Mouse (Mus musculus) ES-Bruce4 (cell line): ENCODE measurements around the gene Dtnb. TPM values are rescaled to one million over a fixed set of nuclear protein-coding genes. Genes with fewer than 3 reads are reported as not detected.
A peak's percentile ranks its signal among the peaks of the same experiment; 100 is the strongest.

Experiments
- H3K27ac ChIP-seq: 2 replicates; pipeline ENCODE4 v1.5.1; 2012; ENCODE audit warnings: low read length, inconsistent platforms; ENCODE audit not compliant: insufficient read depth
- H3K27me3 ChIP-seq: 2 replicates; pipeline ENCODE4 v1.6.1; 2012; ENCODE audit warnings: mild to moderate bottlenecking, low read length, inconsistent platforms; ENCODE audit not compliant: control insufficient read depth, poor library complexity, insufficient read depth, severe bottlenecking
- H3K36me3 ChIP-seq: 2 replicates; pipeline ENCODE4 v1.6.1; 2012; ENCODE audit warnings: inconsistent platforms, mild to moderate bottlenecking, low read length, moderate library complexity; ENCODE audit not compliant: control insufficient read depth, poor library complexity, insufficient read depth, severe bottlenecking
- H3K4me1 ChIP-seq: one replicate; pipeline ENCODE4 v1.8.1; 2011; ENCODE audit warnings: low read length; ENCODE audit not compliant: control insufficient read depth, insufficient read depth
- H3K4me3 ChIP-seq: 2 replicates; pipeline ENCODE4 v1.5.1; 2011; ENCODE audit warnings: low read depth, mild to moderate bottlenecking, low read length
- H3K9ac ChIP-seq: 2 replicates; pipeline ENCODE4 v1.6.1; 2012; ENCODE audit warnings: low read depth, mild to moderate bottlenecking, inconsistent platforms; ENCODE audit not compliant: poor library complexity, severe bottlenecking
- H3K9me3 ChIP-seq: replicated peaks from 2 replicates; pipeline ENCODE4 v1.6.1; 2012; ENCODE audit warnings: mild to moderate bottlenecking, low read length, inconsistent platforms; ENCODE audit not compliant: control insufficient read depth, poor library complexity, insufficient read depth, severe bottlenecking
- CTCF ChIP-seq: IDR thresholded peaks from one replicate; pipeline ENCODE4 v1.8.1; 2011; ENCODE audit warnings: low read depth, low read length
- EP300 ChIP-seq: IDR thresholded peaks from 2 replicates; pipeline ENCODE4 v1.6.1; 2011; ENCODE audit warnings: low read depth, low read length; ENCODE audit not compliant: insufficient read depth
- POLR2A ChIP-seq: IDR thresholded peaks from one replicate; pipeline ENCODE4 v1.8.1; 2011; ENCODE audit warnings: low read length; ENCODE audit not compliant: insufficient read depth
- polyA plus RNA-seq: library from polyadenylated mRNA; stranded (reverse); fragments of >200 nt; gene quantifications from 2 replicates; pipeline ENCODE4 v1.2.4, GENCODE M21; 2011; ENCODE audit warnings: low read depth; ENCODE audit not compliant: missing spikeins, insufficient read depth, insufficient read length

The Dtnb gene
- polyA plus RNA-seq, 1 experiment = 62.1 TPM

GRCm38 (mm10) chr12:3563659-3564058, 8.5 kb upstream of the Dtnb start:
- Histone ChIP-seq H3K9me3 (no peaks in the 10 kb centered on the region), H3K4me3 (no peak overlapping the region), H3K4me1 (no peaks in the 10 kb centered on the region), H3K27ac (no peak overlapping the region), H3K36me3 (no peaks in the 10 kb centered on the region), H3K27me3 (no peaks in the 10 kb centered on the region), H3K9ac (no peak overlapping the region)
- TF ChIP-seq CTCF = no peak
- no peak for TF ChIP-seq POLR2A
- no peak for TF ChIP-seq EP300

- TF ChIP-seq CTCF (no peak), EP300 (no peak), POLR2A (no peak)
- Histone ChIP-seq H3K9me3 (no peaks in the 10 kb centered on the region), H3K36me3 (no peaks in the 10 kb centered on the region), H3K4me3 (no peak overlapping the region), H3K27me3 (no peaks in the 10 kb centered on the region), H3K9ac (no peak overlapping the region), H3K4me1 (peaks cover 2% of the 10 kb centered on the region), H3K27ac (no peak overlapping the region)
These were observed 3.7 kb upstream of the Dtnb start for GRCm38 (mm10) chr12:3568461-3568991.

- Histone ChIP-seq H3K4me1 (peaks cover 3% of the 10 kb centered on the region), H3K36me3 (no peaks in the 10 kb centered on the region), H3K27me3 (no peaks in the 10 kb centered on the region), H3K9me3 (no peaks in the 10 kb centered on the region), H3K9ac (no peak overlapping the region), H3K27ac (no peak overlapping the region), H3K4me3 (no peak overlapping the region)
- no peak for TF ChIP-seq CTCF
- no peak for TF ChIP-seq POLR2A
- TF ChIP-seq EP300 = no peak
These were observed 1.3 kb upstream of the Dtnb start for GRCm38 (mm10) chr12:3570711-3571400.

GRCm38 (mm10) chr12:3572581-3573397, 608 bp downstream of the Dtnb start:
- Histone ChIP-seq H3K27me3 (no peaks in the 10 kb centered on the region), H3K9me3 (no peaks in the 10 kb centered on the region), H3K9ac (peak overlapping the region; percentile 93), H3K36me3 (no peaks in the 10 kb centered on the region), H3K4me1 (peaks cover 3% of the 10 kb centered on the region), H3K27ac (no peak overlapping the region), H3K4me3 (peak overlapping the region; percentile 96)
- TF ChIP-seq EP300 (0 out of 2 replicates have a peak, but pooled peaks have one; percentile 9), CTCF (no peak)

- Histone ChIP-seq H3K4me3 (peak overlapping the region; percentile 43), H3K36me3 (no peaks in the 10 kb centered on the region), H3K9me3 (no peaks in the 10 kb centered on the region), H3K27ac (no peak overlapping the region), H3K4me1 (peaks cover 3% of the 10 kb centered on the region), H3K27me3 (no peaks in the 10 kb centered on the region), H3K9ac (peak overlapping the region; percentile 93)
- no peak for TF ChIP-seq POLR2A
- no peak for TF ChIP-seq EP300
- TF ChIP-seq CTCF = no peak
These were observed 1.2 kb downstream of the Dtnb start for GRCm38 (mm10) chr12:3573410-3573809.

GRCm38 (mm10) chr12:3574670-3575069, 2.5 kb downstream of the Dtnb start:
- no peak overlapping the region for H3K27ac ChIP-seq
- no peaks in the 10 kb centered on the region for H3K36me3 ChIP-seq
- H3K4me1 ChIP-seq = peaks cover 3% of the 10 kb centered on the region
- TF ChIP-seq EP300 (no peak), POLR2A (no peak), CTCF (no peak)
- H3K9me3 ChIP-seq = no peaks in the 10 kb centered on the region
- H3K4me3 ChIP-seq = no peak overlapping the region
- H3K9ac ChIP-seq = no peak overlapping the region
- no peaks in the 10 kb centered on the region for H3K27me3 ChIP-seq
